Mouse (Mus musculus): ENCODE measurements around the gene Slc16a10. TPM values are rescaled to one million over a fixed set of nuclear protein-coding genes. Genes with fewer than 3 reads are reported as not detected.

The Slc16a10 gene
- polyA plus RNA-seq, 1 experiment: 57.2 TPM

- TF ChIP-seq CTCF (conservative IDR thresholded peaks at IDR 0.05; ENCODE audit: insufficient read depth, insufficient read length, low read depth, low read length) (0 out of 2 replicates have a peak, but pooled peaks have one; percentile 11), POLR2A (IDR thresholded peaks at IDR 0.05; ENCODE audit: low read depth, low read length) (no peak)
- no peaks in the 10 kb centered on the region for H3K36me3 ChIP-seq (ENCODE audit: control insufficient read depth, insufficient read depth, low read length)
- H3K4me1 ChIP-seq (ENCODE audit: control insufficient read depth, insufficient read depth, low read length): peaks cover 5% of the 10 kb centered on the region; the same call in 1 of the 2 replicates
- H3K27me3 ChIP-seq (replicated peaks; ENCODE audit: control insufficient read depth, insufficient read depth, low read length): no peaks in the 10 kb centered on the region
- H3K27ac ChIP-seq (ENCODE audit: insufficient read depth, low read depth, low read length): no peak overlapping the region
- no peak overlapping the region for H3K4me3 ChIP-seq (ENCODE audit: insufficient read depth, low read depth, low read length)
- 94% methylated on average over 5 of the region's 5 CpGs for WGBS
- no peak for DNase-seq
Measured at GRCm38 (mm10) chr10:40179142-40179541, 37.1 kb upstream of the Slc16a10 start.

GRCm38 (mm10) chr10:40177323-40177962 is 35.4 kb upstream of the Slc16a10 start:
- H3K36me3 ChIP-seq (ENCODE audit: control insufficient read depth, insufficient read depth, low read length): no peaks in the 10 kb centered on the region
- TF ChIP-seq CTCF (conservative IDR thresholded peaks at IDR 0.05; ENCODE audit: insufficient read depth, insufficient read length, low read depth, low read length): no peak
- no peak for TF ChIP-seq POLR2A (IDR thresholded peaks at IDR 0.05; ENCODE audit: low read depth, low read length)
- DNase-seq: peak; percentile 43
- WGBS: 41% methylated on average over 6 of the region's 6 CpGs
- H3K27ac ChIP-seq (ENCODE audit: insufficient read depth, low read depth, low read length): no peak overlapping the region
- peaks cover 5% of the 10 kb centered on the region; the same call in 1 of the 2 replicates for H3K4me1 ChIP-seq (ENCODE audit: control insufficient read depth, insufficient read depth, low read length)
- no peaks in the 10 kb centered on the region for H3K27me3 ChIP-seq (replicated peaks; ENCODE audit: control insufficient read depth, insufficient read depth, low read length)
- H3K4me3 ChIP-seq (ENCODE audit: insufficient read depth, low read depth, low read length): no peak overlapping the region

GRCm38 (mm10) chr10:40172136-40172535 is 30.1 kb upstream of the Slc16a10 start:
- H3K4me3 ChIP-seq (ENCODE audit: insufficient read depth, low read depth, low read length): no peak overlapping the region
- 89% methylated on average over 6 of the region's 6 CpGs for WGBS
- DNase-seq: no peak
- no peak overlapping the region for H3K27ac ChIP-seq (ENCODE audit: insufficient read depth, low read depth, low read length)
- no peaks in the 10 kb centered on the region for H3K36me3 ChIP-seq (ENCODE audit: control insufficient read depth, insufficient read depth, low read length)
- H3K27me3 ChIP-seq (replicated peaks; ENCODE audit: control insufficient read depth, insufficient read depth, low read length): no peaks in the 10 kb centered on the region
- H3K4me1 ChIP-seq (ENCODE audit: control insufficient read depth, insufficient read depth, low read length): peaks cover 5% of the 10 kb centered on the region; the same call in 1 of the 2 replicates
- TF ChIP-seq CTCF (conservative IDR thresholded peaks at IDR 0.05; ENCODE audit: insufficient read depth, insufficient read length, low read depth, low read length) (no peak), POLR2A (IDR thresholded peaks at IDR 0.05; ENCODE audit: low read depth, low read length) (no peak)

GRCm38 (mm10) chr10:40171211-40171610 is 29.2 kb upstream of the Slc16a10 start:
- no peak overlapping the region for H3K27ac ChIP-seq (ENCODE audit: insufficient read depth, low read depth, low read length)
- H3K27me3 ChIP-seq (replicated peaks; ENCODE audit: control insufficient read depth, insufficient read depth, low read length): no peaks in the 10 kb centered on the region
- H3K36me3 ChIP-seq (ENCODE audit: control insufficient read depth, insufficient read depth, low read length): no peaks in the 10 kb centered on the region
- peaks cover 5% of the 10 kb centered on the region; the same call in 1 of the 2 replicates for H3K4me1 ChIP-seq (ENCODE audit: control insufficient read depth, insufficient read depth, low read length)
- TF ChIP-seq CTCF (conservative IDR thresholded peaks at IDR 0.05; ENCODE audit: insufficient read depth, insufficient read length, low read depth, low read length) (no peak), POLR2A (IDR thresholded peaks at IDR 0.05; ENCODE audit: low read depth, low read length) (no peak)
- WGBS: 68% methylated on average over 8 of the region's 8 CpGs
- H3K4me3 ChIP-seq (ENCODE audit: insufficient read depth, low read depth, low read length): no peak overlapping the region
- no peak for DNase-seq

- Histone ChIP-seq H3K27me3 (replicated peaks; ENCODE audit: control insufficient read depth, insufficient read depth, low read length) (no peaks in the 10 kb centered on the region), H3K36me3 (ENCODE audit: control insufficient read depth, insufficient read depth, low read length) (no peaks in the 10 kb centered on the region), H3K4me3 (ENCODE audit: insufficient read depth, low read depth, low read length) (no peak overlapping the region), H3K4me1 (ENCODE audit: control insufficient read depth, insufficient read depth, low read length) (peaks cover under 1% of the 10 kb centered on the region; the same call in 1 of the 2 replicates), H3K27ac (ENCODE audit: insufficient read depth, low read depth, low read length) (no peak overlapping the region)
- 91% methylated on average over 4 of the region's 4 CpGs for WGBS
- no peak for TF ChIP-seq POLR2A (IDR thresholded peaks at IDR 0.05; ENCODE audit: low read depth, low read length)
- no peak for TF ChIP-seq CTCF (conservative IDR thresholded peaks at IDR 0.05; ENCODE audit: insufficient read depth, insufficient read length, low read depth, low read length)
- DNase-seq: no peak
Measured at GRCm38 (mm10) chr10:40170141-40170558, 28.1 kb upstream of the Slc16a10 start.

GRCm38 (mm10) chr10:40169566-40169965 is 27.5 kb upstream of the Slc16a10 start:
- Histone ChIP-seq H3K4me1 (ENCODE audit: control insufficient read depth, insufficient read depth, low read length) (no peaks in the 10 kb centered on the region; the same call in 1 of the 2 replicates), H3K4me3 (ENCODE audit: insufficient read depth, low read depth, low read length) (no peak overlapping the region), H3K36me3 (ENCODE audit: control insufficient read depth, insufficient read depth, low read length) (no peaks in the 10 kb centered on the region), H3K27ac (ENCODE audit: insufficient read depth, low read depth, low read length) (no peak overlapping the region), H3K27me3 (replicated peaks; ENCODE audit: control insufficient read depth, insufficient read depth, low read length) (no peaks in the 10 kb centered on the region)
- DNase-seq: no peak
- TF ChIP-seq POLR2A (IDR thresholded peaks at IDR 0.05; ENCODE audit: low read depth, low read length) (no peak), CTCF (conservative IDR thresholded peaks at IDR 0.05; ENCODE audit: insufficient read depth, insufficient read length, low read depth, low read length) (no peak)
- 91% methylated on average over 10 of the region's 10 CpGs for WGBS

GRCm38 (mm10) chr10:40169088-40169487 is 27.0 kb upstream of the Slc16a10 start:
- TF ChIP-seq POLR2A (IDR thresholded peaks at IDR 0.05; ENCODE audit: low read depth, low read length) (no peak), CTCF (conservative IDR thresholded peaks at IDR 0.05; ENCODE audit: insufficient read depth, insufficient read length, low read depth, low read length) (no peak)
- 77% methylated on average over 7 of the region's 7 CpGs for WGBS
- no peaks in the 10 kb centered on the region; the same call in 1 of the 2 replicates for H3K4me1 ChIP-seq (ENCODE audit: control insufficient read depth, insufficient read depth, low read length)
- no peak overlapping the region for H3K27ac ChIP-seq (ENCODE audit: insufficient read depth, low read depth, low read length)
- H3K4me3 ChIP-seq (ENCODE audit: insufficient read depth, low read depth, low read length): no peak overlapping the region
- H3K27me3 ChIP-seq (replicated peaks; ENCODE audit: control insufficient read depth, insufficient read depth, low read length): no peaks in the 10 kb centered on the region
- DNase-seq: no peak
- H3K36me3 ChIP-seq (ENCODE audit: control insufficient read depth, insufficient read depth, low read length): no peaks in the 10 kb centered on the region

Measured in kidney, adult 2 months (tissue).